Mouse (Mus musculus): Measurements from ENCODE around the gene Hyal2. TPM values are rescaled to one million over a fixed set of nuclear protein-coding genes. Genes with fewer than 3 reads are reported as not detected.

The Hyal2 gene
- polyA plus RNA-seq, 1 experiment from 2014 or later: 65.8 TPM

GRCm38 (mm10) chr9:107611456-107612190 is 43.9 kb downstream of the Hyal2 start:
- ATAC-seq (ENCODE audit: low FRiP score, low read depth): no peak; the same call in 1 of the 2 replicates
- 69% methylated on average over 6 of the region's 6 CpGs for WGBS
- peaks cover 27% of the 10 kb centered on the region for H3K4me1 ChIP-seq (replicated peaks)

GRCm38 (mm10) chr9:107612191-107612944 is 44.6 kb downstream of the Hyal2 start:
- H3K9me3 ChIP-seq: no peaks in the 10 kb centered on the region
- WGBS: 2% methylated on average over 34 of the region's 48 CpGs

More at GRCm38 (mm10) chr9:107611456-107612190, 43.9 kb downstream of the Hyal2 start:
- Histone ChIP-seq H3K9ac (peak overlapping the region; percentile 54), H3K27ac (replicated peaks) (peak overlapping the region; percentile 94), H3K36me3 (peaks cover 24% of the 10 kb centered on the region), H3K27me3 (no peaks in the 10 kb centered on the region), H3K9me3 (no peaks in the 10 kb centered on the region), H3K4me2 (peak overlapping the region; percentile 66), H3K4me3 (peak overlapping the region; percentile 32)

GRCm38 (mm10) chr9:107612945-107613569 is 45.3 kb downstream of the Hyal2 start:
- H3K4me1 ChIP-seq (replicated peaks): peaks cover 21% of the 10 kb centered on the region
- H3K27me3 ChIP-seq: no peaks in the 10 kb centered on the region
- no peaks in the 10 kb centered on the region for H3K9me3 ChIP-seq
- H3K4me3 ChIP-seq: peak overlapping the region; percentile 32
- 0 out of 2 replicates have a peak overlapping the region, but pooled peaks have one; percentile 29 for H3K9ac ChIP-seq
- peak overlapping the region; percentile 66 for H3K4me2 ChIP-seq
- H3K27ac ChIP-seq (replicated peaks): peak overlapping the region; percentile 94
- H3K36me3 ChIP-seq: peaks cover 35% of the 10 kb centered on the region
- WGBS: 8% methylated on average over 12 of the region's 12 CpGs
- peak; percentile 1; the same call in 1 of the 2 replicates for ATAC-seq (ENCODE audit: low FRiP score, low read depth)

More at GRCm38 (mm10) chr9:107612191-107612944, 44.6 kb downstream of the Hyal2 start:
- Histone ChIP-seq H3K4me3 (peak overlapping the region; percentile 32), H3K27ac (replicated peaks) (peak overlapping the region; percentile 94), H3K36me3 (peaks cover 28% of the 10 kb centered on the region), H3K9ac (peak overlapping the region; percentile 54), H3K4me2 (peak overlapping the region; percentile 66), H3K4me1 (replicated peaks) (peaks cover 27% of the 10 kb centered on the region), H3K27me3 (no peaks in the 10 kb centered on the region)
- ATAC-seq (ENCODE audit: low FRiP score, low read depth): peak; percentile 95

GRCm38 (mm10) chr9:107615035-107615434 is 47.3 kb downstream of the Hyal2 start:
- no peak overlapping the region for H3K4me3 ChIP-seq
- no peak for ATAC-seq (ENCODE audit: low FRiP score, low read depth)
- H3K9ac ChIP-seq: no peak overlapping the region
- no peak overlapping the region for H3K4me2 ChIP-seq
- peaks cover 37% of the 10 kb centered on the region for H3K4me1 ChIP-seq (replicated peaks)
- 41% methylated on average over 4 of the region's 4 CpGs for WGBS
- H3K9me3 ChIP-seq: no peaks in the 10 kb centered on the region
- H3K27me3 ChIP-seq: no peaks in the 10 kb centered on the region
- H3K27ac ChIP-seq (replicated peaks): no peak overlapping the region
- H3K36me3 ChIP-seq: peaks cover 52% of the 10 kb centered on the region

- Histone ChIP-seq H3K4me3 (no peak overlapping the region), H3K9ac (no peak overlapping the region), H3K36me3 (peaks cover 54% of the 10 kb centered on the region), H3K4me1 (replicated peaks) (peaks cover 28% of the 10 kb centered on the region), H3K9me3 (no peaks in the 10 kb centered on the region), H3K27ac (replicated peaks) (no peak overlapping the region), H3K27me3 (no peaks in the 10 kb centered on the region), H3K4me2 (no peak overlapping the region)
- 81% methylated on average over 2 of the region's 2 CpGs for WGBS
- no peak for ATAC-seq (ENCODE audit: low FRiP score, low read depth)
These were observed 49.7 kb downstream of the Hyal2 start for GRCm38 (mm10) chr9:107617461-107617860.

GRCm38 (mm10) chr9:107618098-107618497 is 50.4 kb downstream of the Hyal2 start:
- Histone ChIP-seq H3K9ac (no peak overlapping the region), H3K4me3 (no peak overlapping the region), H3K9me3 (no peaks in the 10 kb centered on the region), H3K27me3 (no peaks in the 10 kb centered on the region), H3K36me3 (peaks cover 54% of the 10 kb centered on the region), H3K4me2 (no peak overlapping the region), H3K27ac (replicated peaks) (peak overlapping the region; percentile 59), H3K4me1 (replicated peaks) (peaks cover 24% of the 10 kb centered on the region)
- 84% methylated on average over 6 of the region's 6 CpGs for WGBS
- ATAC-seq (ENCODE audit: low FRiP score, low read depth): no peak

- peaks cover 52% of the 10 kb centered on the region for H3K36me3 ChIP-seq
These were observed 51.2 kb downstream of the Hyal2 start for GRCm38 (mm10) chr9:107618778-107619545.

GRCm38 (mm10) chr9:107619546-107619879 is 51.8 kb downstream of the Hyal2 start:
- H3K4me3 ChIP-seq: no peak overlapping the region
- peak overlapping the region; percentile 59 for H3K27ac ChIP-seq (replicated peaks)
- H3K9ac ChIP-seq: no peak overlapping the region
- H3K9me3 ChIP-seq: no peaks in the 10 kb centered on the region
- peaks cover 48% of the 10 kb centered on the region for H3K36me3 ChIP-seq
- no peak for ATAC-seq (ENCODE audit: low FRiP score, low read depth)
- peaks cover 24% of the 10 kb centered on the region for H3K4me1 ChIP-seq (replicated peaks)
- H3K27me3 ChIP-seq: no peaks in the 10 kb centered on the region
- no peak overlapping the region for H3K4me2 ChIP-seq
- WGBS: 71% methylated on average over 13 of the region's 13 CpGs

More at GRCm38 (mm10) chr9:107618778-107619545, 51.2 kb downstream of the Hyal2 start:
- Histone ChIP-seq H3K4me3 (no peak overlapping the region), H3K27ac (replicated peaks) (peak overlapping the region; percentile 59), H3K4me1 (replicated peaks) (peaks cover 22% of the 10 kb centered on the region), H3K27me3 (no peaks in the 10 kb centered on the region), H3K4me2 (no peak overlapping the region), H3K9me3 (no peaks in the 10 kb centered on the region), H3K9ac (no peak overlapping the region)
- ATAC-seq (ENCODE audit: low FRiP score, low read depth): 0 out of 2 replicates have a peak, but pooled peaks have one; percentile 8
- 44% methylated on average over 13 of the region's 13 CpGs for WGBS

- H3K27ac ChIP-seq (replicated peaks): no peak overlapping the region
- H3K36me3 ChIP-seq: peaks cover 37% of the 10 kb centered on the region
- no peak overlapping the region for H3K4me2 ChIP-seq
- peaks cover 39% of the 10 kb centered on the region for H3K4me1 ChIP-seq (replicated peaks)
- no peaks in the 10 kb centered on the region for H3K9me3 ChIP-seq
- H3K27me3 ChIP-seq: no peaks in the 10 kb centered on the region
- H3K4me3 ChIP-seq: no peak overlapping the region
- H3K9ac ChIP-seq: no peak overlapping the region
- no peak for ATAC-seq (ENCODE audit: low FRiP score, low read depth)
These were observed 53.2 kb downstream of the Hyal2 start for GRCm38 (mm10) chr9:107620954-107621353.

Measured in hindbrain, embryonic 15.5 days (tissue).